Mouse (Mus musculus): ENCODE data around the gene Arhgap27.

DNA sequence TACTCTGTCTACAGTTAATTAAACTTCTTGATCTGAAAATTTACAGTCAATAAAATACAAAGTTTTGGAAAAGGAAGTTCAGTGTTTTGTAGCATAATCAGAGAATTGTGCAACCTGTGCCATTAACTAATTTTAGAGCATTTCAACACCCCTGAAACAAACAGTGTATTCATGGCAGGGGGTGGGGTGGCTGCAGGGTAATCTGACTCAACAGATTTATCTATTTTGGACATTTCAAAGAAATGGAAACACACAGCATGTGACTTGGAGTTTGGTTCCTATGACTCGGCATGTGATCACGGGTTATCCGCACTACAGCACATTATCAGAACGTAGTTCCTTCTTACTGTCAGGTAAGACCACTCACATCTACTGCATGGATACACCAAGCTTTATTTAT is 36.5 kb upstream of the Arhgap27 start:
- TF ChIP-seq CTCF (IDR thresholded peaks at IDR 0.05; ENCODE audit: control insufficient read depth, insufficient read depth, low read length) (no peak), POLR2A (IDR thresholded peaks at IDR 0.05; ENCODE audit: borderline replicate concordance, control insufficient read depth, low read depth, low read length) (no peak)
